Mouse (Mus musculus) liver, embryonic 14.5 days (tissue): ENCODE data around the gene Bves. TPM values are rescaled to one million over a fixed set of nuclear protein-coding genes. Genes with fewer than 3 reads are reported as not detected.

ENCODE experiments used
- ATAC-seq: fragments of 200-750 bp; cut with Nextera tagmentation; 2 replicates; pipeline ENCODE4 v1.8.0; 2017; ENCODE audit warnings: moderate number of reproducible peaks, mild to moderate bottlenecking, moderate library complexity; ENCODE audit not compliant: insufficient read depth
- DNase-seq, 3 experiments: peaks; one replicate each; pipeline ENCODE4 v3.0.0-alpha.2; 2012 to 2013; ENCODE audit warnings: low read depth in 3 of 3, low spot score in 3 of 3
- H3K27ac ChIP-seq: fragments of 300-500 bp; sonication (generic); 2 replicates; pipeline ENCODE4 v1.5.1; 2014; ENCODE audit warnings: moderate library complexity, mild to moderate bottlenecking, control low read depth, inconsistent platforms
- H3K27me3 ChIP-seq: fragments of 300-500 bp; sonication (generic); 2 replicates; pipeline ENCODE4 v1.6.1; 2014; ENCODE audit warnings: mild to moderate bottlenecking, low read length, moderate library complexity; ENCODE audit not compliant: control insufficient read depth, insufficient read depth
- H3K36me3 ChIP-seq: fragments of 300-500 bp; sonication (generic); replicated peaks from 2 replicates; pipeline ENCODE4 v1.6.1; 2014; ENCODE audit warnings: low read depth; ENCODE audit not compliant: control insufficient read depth, insufficient read depth
- H3K4me1 ChIP-seq, 2 experiments: fragments of 200-500 bp in 1 of 2; fragments of 300-500 bp in 1 of 2; sonication (generic) in 1 of 2; replicated peaks; 2 replicates each; pipeline ENCODE4 v1.6.1; 2012 to 2014; ENCODE audit warnings: antibody characterized with exemption in 1 of 2, inconsistent platforms in 1 of 2, low read length in 1 of 2; ENCODE audit not compliant: control insufficient read depth in 2 of 2, insufficient read depth in 2 of 2
- H3K4me2 ChIP-seq: fragments of 300-500 bp; sonication (generic); 2 replicates; pipeline ENCODE4 v1.6.1; 2014; ENCODE audit warnings: low read depth, mild to moderate bottlenecking, control low read depth, moderate library complexity
- H3K4me3 ChIP-seq, 2 experiments: fragments of 200-500 bp in 1 of 2; fragments of 300-500 bp in 1 of 2; sonication (generic) in 1 of 2; 2 replicates each; pipeline ENCODE4 v1.5.1; 2012 to 2014; ENCODE audit warnings: low read depth in 2 of 2, low read length in 2 of 2, mild to moderate bottlenecking in 2 of 2, control low read depth in 1 of 2, inconsistent platforms in 1 of 2, moderate library complexity in 1 of 2; ENCODE audit not compliant: insufficient read depth in 1 of 2
- H3K9ac ChIP-seq: fragments of 300-500 bp; sonication (generic); replicated peaks from 2 replicates; pipeline ENCODE4 v1.6.1; 2014; ENCODE audit warnings: mild to moderate bottlenecking, control low read depth, moderate library complexity
- H3K9me3 ChIP-seq: fragments of 300-500 bp; sonication (generic); 2 replicates; pipeline ENCODE4 v1.6.1; 2016; ENCODE audit warnings: low read length, mixed read lengths; ENCODE audit not compliant: control insufficient read depth
- CTCF ChIP-seq: IDR thresholded peaks from 2 replicates; pipeline ENCODE4 v1.5.1; 2016; ENCODE audit warnings: antibody characterized with exemption, low read depth, control low read depth
- EP300 ChIP-seq: IDR thresholded peaks from 2 replicates; pipeline ENCODE4 v1.6.1; 2016; ENCODE audit warnings: antibody characterized with exemption, low read depth
- WGBS: fragments of 180-500 bp; shearing (Covaris S2); extraction: QIAGEN DNeasy Blood & Tissue Kit; methylation state at CpG from one replicate; pipeline ENCODE4 v1.1.7; 2014; ENCODE audit not compliant: insufficient replicate concordance; 5-methylcytosine and 5-hydroxymethylcytosine counted together
- polyA plus RNA-seq, 2 experiments: library from polyadenylated mRNA; depleted of rRNA in 1 of 2; stranded (reverse) in 1 of 2; unstranded in 1 of 2; fragments of >200 nt; fragmentation: Nextera tagmentation in 1 of 2; extraction: Ambion mirVana in 1 of 2; gene quantifications; 2 replicates each; pipeline versions ENCODE4 v1.2.1 to v1.2.3; 2012 to 2014

Gene Bves
- polyA plus RNA-seq, 2 experiments = 0.02 TPM; not detected in 1

DNA sequence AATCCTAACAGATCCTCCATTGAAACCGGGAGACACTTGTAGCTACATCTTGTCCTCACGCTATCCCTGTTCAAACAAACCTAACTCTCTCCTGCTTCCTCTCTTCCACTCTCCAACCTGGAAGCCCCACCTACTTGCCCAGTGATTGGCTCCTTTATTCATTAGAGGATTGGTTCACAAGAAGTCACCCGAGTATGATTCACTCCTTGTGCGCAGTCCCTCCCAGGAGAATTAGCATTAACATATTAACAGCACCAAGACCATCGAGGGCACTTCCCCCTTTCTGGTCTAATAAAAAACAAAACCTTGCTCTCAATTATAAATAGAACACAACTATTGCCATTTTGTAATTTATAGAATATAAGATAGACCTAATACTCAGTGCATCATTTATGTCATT, 40.5 kb upstream of the Bves start:
- DNase-seq (no peak), ATAC-seq (no peak)
- 57% methylated on average over 5 of the region's 5 CpGs for WGBS
- no peaks in the 10 kb centered on the region for H3K4me1 ChIP-seq
- TF ChIP-seq CTCF (no peak), EP300 (no peak)
- no peak overlapping the region for H3K27ac ChIP-seq
- no peaks in the 10 kb centered on the region for H3K36me3 ChIP-seq
- no peak overlapping the region for H3K9ac ChIP-seq
- no peak overlapping the region for H3K4me3 ChIP-seq
- no peak overlapping the region for H3K4me2 ChIP-seq
- H3K9me3 ChIP-seq = no peaks in the 10 kb centered on the region
- peaks cover 5% of the 10 kb centered on the region for H3K27me3 ChIP-seq

DNA sequence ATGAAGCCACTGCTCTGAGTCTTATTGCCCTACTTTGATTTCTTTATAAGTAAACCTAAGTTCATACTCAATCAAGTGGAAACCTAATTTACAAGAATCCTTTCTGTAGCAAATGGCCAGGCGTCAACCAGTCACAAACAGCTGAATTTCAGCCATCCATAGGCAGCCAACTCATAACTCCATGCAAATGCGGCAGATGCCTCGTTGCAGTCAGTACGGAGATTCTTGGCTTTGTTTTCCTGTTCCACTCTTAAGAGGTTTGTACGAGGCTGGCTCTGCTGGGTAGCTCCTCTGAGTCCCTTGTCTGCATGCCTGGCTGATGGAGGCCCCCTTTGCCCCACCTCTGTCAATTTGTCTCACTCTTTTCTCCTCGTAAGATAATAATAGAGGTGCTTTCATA, 37.1 kb upstream of the Bves start:
- Histone ChIP-seq H3K27ac (no peak overlapping the region), H3K36me3 (no peaks in the 10 kb centered on the region), H3K4me2 (no peak overlapping the region), H3K9me3 (no peaks in the 10 kb centered on the region), H3K27me3 (no peaks in the 10 kb centered on the region), H3K4me1 (no peaks in the 10 kb centered on the region), H3K9ac (no peak overlapping the region), H3K4me3 (no peak overlapping the region)
- 67% methylated on average over 6 of the region's 6 CpGs for WGBS
- TF ChIP-seq EP300 = no peak
- TF ChIP-seq CTCF = no peak
- ATAC-seq = no peak
- no peak for DNase-seq

DNA sequence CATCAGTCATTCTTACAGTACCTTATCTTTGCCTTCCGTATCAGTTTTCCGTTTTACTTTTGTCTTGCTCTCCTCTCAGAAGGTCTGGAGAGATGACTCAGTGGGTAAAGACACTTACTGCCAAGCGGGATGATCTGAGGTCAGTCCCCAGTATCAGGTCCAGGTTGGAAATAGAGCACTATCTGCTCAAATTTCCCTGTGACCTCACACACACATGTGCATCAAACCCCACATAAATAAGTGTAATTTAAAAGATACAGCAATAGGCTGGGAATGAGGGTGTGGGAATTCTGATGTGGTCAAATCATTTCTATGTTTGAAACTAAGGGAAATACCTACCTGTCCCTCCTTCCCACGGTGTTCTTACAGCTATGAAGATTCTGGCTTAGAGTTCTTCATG, 36.1 kb upstream of the Bves start:
- no peak for ATAC-seq
- Histone ChIP-seq H3K4me3 (no peak overlapping the region), H3K9ac (no peak overlapping the region), H3K27me3 (no peaks in the 10 kb centered on the region), H3K4me1 (no peaks in the 10 kb centered on the region), H3K27ac (no peak overlapping the region), H3K36me3 (no peaks in the 10 kb centered on the region), H3K4me2 (no peak overlapping the region), H3K9me3 (no peaks in the 10 kb centered on the region)
- 61% methylated on average over 4 of the region's 4 CpGs for WGBS
- TF ChIP-seq EP300 (no peak), CTCF (no peak)
- no peak for DNase-seq

DNA sequence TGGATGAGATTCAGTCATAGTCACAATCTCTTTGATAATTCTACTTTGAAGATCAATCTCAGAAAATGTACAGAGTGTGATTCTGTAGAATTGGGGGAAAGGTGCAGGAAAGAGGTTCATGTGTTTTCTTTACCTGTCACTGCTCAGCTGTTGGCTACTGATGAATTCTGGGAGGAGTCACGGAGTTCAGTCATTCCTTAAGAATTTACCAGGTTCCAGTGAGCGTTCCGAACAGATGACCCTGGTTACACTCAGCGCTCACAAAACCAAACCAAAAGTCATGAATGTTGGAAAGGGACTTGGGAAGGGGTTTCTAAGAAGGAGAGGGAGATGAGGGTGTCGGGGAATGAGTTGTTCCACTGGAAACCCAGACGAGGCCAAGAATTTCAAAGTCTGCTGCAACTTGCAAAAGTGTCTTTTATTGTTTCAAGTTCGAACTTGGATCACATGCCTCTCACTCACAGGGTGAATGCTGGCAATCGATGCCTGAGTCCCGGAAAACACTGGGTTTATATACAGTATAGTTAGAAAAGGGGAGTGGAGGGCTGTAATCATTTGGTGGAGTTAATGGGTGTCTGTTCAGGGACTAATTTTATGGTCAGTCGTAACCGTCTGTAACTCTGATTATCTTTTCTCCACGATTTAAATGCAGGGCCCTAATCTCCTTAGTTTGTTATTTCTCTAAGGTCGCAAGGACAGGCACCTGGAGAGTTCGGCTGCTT, 32.1 kb upstream of the Bves start:
- ATAC-seq = no peak
- no peak overlapping the region for H3K27ac ChIP-seq
- no peak for DNase-seq
- no peak overlapping the region for H3K4me2 ChIP-seq
- TF ChIP-seq EP300 (no peak), CTCF (no peak)
- no peaks in the 10 kb centered on the region for H3K27me3 ChIP-seq
- H3K36me3 ChIP-seq = no peaks in the 10 kb centered on the region
- whole genome bisulfite sequencing = 40% methylated on average over 14 of the region's 14 CpGs
- H3K4me1 ChIP-seq = no peaks in the 10 kb centered on the region
- H3K4me3 ChIP-seq = no peak overlapping the region
- no peaks in the 10 kb centered on the region for H3K9me3 ChIP-seq
- no peak overlapping the region for H3K9ac ChIP-seq

GRCm38 (mm10) chr10:45305173-45305572, 30.4 kb upstream of the Bves start:
- DNase-seq = no peak
- no peak for ATAC-seq
- TF ChIP-seq EP300 (no peak), CTCF (no peak)
- no peaks in the 10 kb centered on the region for H3K4me1 ChIP-seq
- H3K27ac ChIP-seq = no peak overlapping the region
- H3K4me3 ChIP-seq = no peak overlapping the region
- WGBS = 63% methylated on average over 5 of the region's 5 CpGs
- no peaks in the 10 kb centered on the region for H3K27me3 ChIP-seq
- H3K4me2 ChIP-seq = no peak overlapping the region
- H3K36me3 ChIP-seq = no peaks in the 10 kb centered on the region
- H3K9me3 ChIP-seq = no peaks in the 10 kb centered on the region
- no peak overlapping the region for H3K9ac ChIP-seq
